ENCODE assay signal across 33 mouse cellular contexts in genomic region chrX:100624242-100624641, GRCm38 (mm10). TPM values are rescaled to one million over a fixed set of nuclear protein-coding genes. Genes with fewer than 3 reads are reported as not detected.
A peak's percentile ranks its signal among the peaks of the same experiment; 100 is the strongest.
DNase-seq lines count a peak whose midpoint lies in the region; ATAC-seq lines count a peak whose summit lies in the region.
"Had no signal": no experiment of that assay in that cellular context is flagged by ENCODE, and none has a peak within 500 bp of the region (broad histone marks: within the 10 kb centered on the region; RNA-seq: fewer than 3 reads in every experiment).

No protein-coding gene starts in this region.

- peak; percentile 33 for DNase-seq in c-Kit-positive CD71-positive TER-119-positive erythroid progenitor cells, embryonic 14.5 days (ENCODE audit: low spot score)
- DNase-seq in embryonic facial prominence, embryonic 14.5 days (ENCODE audit: low spot score): no peak
- no peak for DNase-seq in hindbrain, embryonic 14.5 days (ENCODE audit: low spot score)
- DNase-seq in adrenal gland, postnatal 25 days: no peak
- no peak for DNase-seq in frontal cortex, postnatal 36 days (ENCODE audit: low spot score in 2 of 2)
- DNase-seq: adrenal gland, adult 2 months; cerebellum, adult 18-20 months; cerebellum, postnatal 14 days; embryo, embryonic 11 days; gastrocnemius, adult 2 months; kidney, adult 8-10 months; kidney, postnatal 14 days; layer of hippocampus, postnatal 36 days; lung, postnatal 36 days; right cerebral cortex, postnatal 14 days had no signal

- ATAC-seq in embryonic facial prominence, embryonic 14.5 days (ENCODE audit: low read depth): no peak
- peak; percentile 46 for ATAC-seq in liver, embryonic 12.5 days
- peak; percentile 5; the same call in 1 of the 2 replicates for ATAC-seq in megakaryocyte progenitor cell, adult 5-6 weeks (replicated peaks; ENCODE audit: poor library complexity)
- ATAC-seq in hindbrain, embryonic 14.5 days (ENCODE audit: low FRiP score): no peak
- ATAC-seq: forebrain, embryonic 13.5 days; inflammation-experienced regulatory T-cells, adult 6 months had no signal

- H3K27ac ChIP-seq in embryonic facial prominence, embryonic 14.5 days (replicated peaks; ENCODE audit: low read depth, low read length): no peak overlapping the region
- peak overlapping the region; percentile 67 for H3K27ac ChIP-seq in liver, embryonic 12.5 days
- no peak overlapping the region for H3K27ac ChIP-seq in hindbrain, embryonic 14.5 days
- H3K27ac ChIP-seq: forebrain, embryonic 13.5 days; hindbrain, embryonic 12.5 days; limb, embryonic 12.5 days; lung, embryonic 15.5 days; stomach, postnatal 0 days had no signal

- WGBS in embryonic facial prominence, embryonic 14.5 days: 86% methylated on average over 4 of the region's 4 CpGs
- 46% methylated on average over 4 of the region's 4 CpGs for WGBS in liver, embryonic 12.5 days (ENCODE audit: insufficient replicate concordance)
- 94% methylated on average over 4 of the region's 4 CpGs for WGBS in hindbrain, embryonic 14.5 days

- no peaks in the 10 kb centered on the region for H3K9me3 ChIP-seq in embryonic facial prominence, embryonic 14.5 days (ENCODE audit: control insufficient read depth, low read length)
- H3K9me3 ChIP-seq in liver, embryonic 12.5 days (replicated peaks): no peaks in the 10 kb centered on the region
- no peaks in the 10 kb centered on the region for H3K9me3 ChIP-seq in hindbrain, embryonic 14.5 days (ENCODE audit: control insufficient read depth, low read length)
- H3K9me3 ChIP-seq: forebrain, embryonic 13.5 days; hindbrain, embryonic 12.5 days; limb, embryonic 12.5 days; lung, embryonic 15.5 days had no signal

- H3K9ac ChIP-seq in embryonic facial prominence, embryonic 14.5 days (ENCODE audit: low read depth, low read length): no peak overlapping the region
- peak overlapping the region; percentile 68; the same call in 1 of the 2 replicates for H3K9ac ChIP-seq in liver, embryonic 12.5 days
- no peak overlapping the region for H3K9ac ChIP-seq in hindbrain, embryonic 14.5 days
- H3K9ac ChIP-seq: hindbrain, embryonic 12.5 days; lung, embryonic 15.5 days had no signal

- 0 out of 2 replicates have a peak, but pooled peaks cover 9% of the 10 kb centered on the region for H3K36me3 ChIP-seq in embryonic facial prominence, embryonic 14.5 days (ENCODE audit: control insufficient read depth, insufficient read depth, low read length)
- peaks cover 32% of the 10 kb centered on the region for H3K36me3 ChIP-seq in liver, embryonic 12.5 days
- peaks cover 10% of the 10 kb centered on the region for H3K36me3 ChIP-seq in hindbrain, embryonic 14.5 days (replicated peaks; ENCODE audit: control insufficient read depth, insufficient read depth)
- H3K36me3 ChIP-seq: lung, embryonic 15.5 days had no signal

- H3K27me3 ChIP-seq in embryonic facial prominence, embryonic 14.5 days (replicated peaks; ENCODE audit: control insufficient read depth, insufficient read depth, low read length): no peaks in the 10 kb centered on the region
- peaks cover 6% of the 10 kb centered on the region; the same call in 1 of the 2 replicates for H3K27me3 ChIP-seq in liver, embryonic 12.5 days (replicated peaks)
- H3K27me3 ChIP-seq in hindbrain, embryonic 14.5 days (ENCODE audit: control insufficient read depth, insufficient read depth, low read length): 0 out of 2 replicates have a peak, but pooled peaks cover 3% of the 10 kb centered on the region
- H3K27me3 ChIP-seq: forebrain, embryonic 13.5 days; hindbrain, embryonic 12.5 days; lung, embryonic 15.5 days had no signal

- 0 out of 2 replicates have a peak, but pooled peaks cover 5% of the 10 kb centered on the region for H3K4me1 ChIP-seq in embryonic facial prominence, embryonic 14.5 days (ENCODE audit: control insufficient read depth, insufficient read depth, low read length)
- peaks cover 34% of the 10 kb centered on the region for H3K4me1 ChIP-seq in liver, embryonic 12.5 days
- H3K4me1 ChIP-seq in hindbrain, embryonic 14.5 days (replicated peaks; ENCODE audit: control insufficient read depth, insufficient read depth, low read length): no peaks in the 10 kb centered on the region
- H3K4me1 ChIP-seq: hindbrain, embryonic 12.5 days; limb, embryonic 12.5 days; lung, embryonic 15.5 days had no signal

- no peak overlapping the region for H3K4me3 ChIP-seq in embryonic facial prominence, embryonic 14.5 days (ENCODE audit: low read depth, low read length)
- H3K4me3 ChIP-seq in liver, embryonic 12.5 days: peak overlapping the region; percentile 78
- no peak overlapping the region for H3K4me3 ChIP-seq in hindbrain, embryonic 14.5 days (replicated peaks; ENCODE audit: low read length)

- H3K4me2 ChIP-seq in embryonic facial prominence, embryonic 14.5 days (ENCODE audit: low read depth, low read length): peak overlapping the region; percentile 44; the same call in 1 of the 2 replicates
- peak overlapping the region; percentile 71 for H3K4me2 ChIP-seq in liver, embryonic 12.5 days
- no peak overlapping the region for H3K4me2 ChIP-seq in hindbrain, embryonic 14.5 days (replicated peaks)

RNA-seq across cellular contexts. Expression of gene Kif4, which starts 1.3 kb away (rescaled TPM):
- 21.3 and 28.9 TPM in 2 replicates for polyA plus RNA-seq in embryonic facial prominence, embryonic 14.5 days (2014; fragmentation: Nextera tagmentation; extraction: Ambion mirVana)
- polyA plus RNA-seq in liver, embryonic 12.5 days (2016; fragmentation: Nextera tagmentation; extraction: Ambion mirVana): 29.2 and 31.8 TPM in 2 replicates
- 29.9 and 34.5 TPM in 2 replicates for total RNA-seq in megakaryocyte progenitor cell, adult 5-6 weeks (2015)
- 39.4 and 39.9 TPM in 2 replicates for total RNA-seq in megakaryocyte progenitor cell, adult 5-6 weeks (2017)
- 4.8 and 6.0 TPM in 2 replicates for polyA plus RNA-seq in hindbrain, embryonic 14.5 days (2014; fragmentation: Nextera tagmentation; extraction: Ambion mirVana)
- total RNA-seq in adrenal gland, postnatal 25 days (2021): 3.1 and 3.3 TPM in 2 replicates

RNA-seq across cellular contexts. Expression of gene Pdzd11, which starts 2.1 kb away (rescaled TPM):
- 105 and 113 TPM in 2 replicates for polyA plus RNA-seq in embryonic facial prominence, embryonic 14.5 days (2014; fragmentation: Nextera tagmentation; extraction: Ambion mirVana)
- polyA plus RNA-seq in liver, embryonic 12.5 days (2016; fragmentation: Nextera tagmentation; extraction: Ambion mirVana): 67.4 and 70.5 TPM in 2 replicates
- total RNA-seq in megakaryocyte progenitor cell, adult 5-6 weeks (2015): 59.2 and 69.1 TPM in 2 replicates
- 27.6 and 34.6 TPM in 2 replicates for total RNA-seq in megakaryocyte progenitor cell, adult 5-6 weeks (2017)
- 90.9 and 102 TPM in 2 replicates for polyA plus RNA-seq in hindbrain, embryonic 14.5 days (2014; fragmentation: Nextera tagmentation; extraction: Ambion mirVana)
- 46.5 and 47.7 TPM in 2 replicates for total RNA-seq in adrenal gland, postnatal 25 days (2021)

RNA-seq across cellular contexts. Expression of gene Arr3, which starts 18.9 kb away (rescaled TPM):
- not detected in 2 replicates for polyA plus RNA-seq in embryonic facial prominence, embryonic 14.5 days (2014; fragmentation: Nextera tagmentation; extraction: Ambion mirVana)
- not detected in 2 replicates for polyA plus RNA-seq in liver, embryonic 12.5 days (2016; fragmentation: Nextera tagmentation; extraction: Ambion mirVana)
- total RNA-seq in megakaryocyte progenitor cell, adult 5-6 weeks (2015): not detected in 2 replicates
- total RNA-seq in megakaryocyte progenitor cell, adult 5-6 weeks (2017): not detected in 2 replicates
- polyA plus RNA-seq in hindbrain, embryonic 14.5 days (2014; fragmentation: Nextera tagmentation; extraction: Ambion mirVana): not detected in 2 replicates
- not detected in 2 replicates for total RNA-seq in adrenal gland, postnatal 25 days (2021)
- total RNA-seq: adrenal gland, adult 2 months; gastrocnemius, adult 2 months; gastrocnemius, postnatal 4 days; heart, adult 8-10 months; heart, postnatal 25 days; MEL; monocyte, adult 5-6 weeks had no signal
- polyA plus RNA-seq: adrenal gland, adult 2 months; C2C12; forebrain, embryonic 13.5 days; inflammation-experienced regulatory T-cells, adult 6 months; limb, embryonic 12.5 days; lung, embryonic 15.5 days; neural tube, embryonic 11.5 days; stomach, postnatal 0 days had no signal

RNA-seq across cellular contexts. Expression of gene P2ry4, which starts 29.6 kb away (rescaled TPM):
- 0.13 and 0.25 TPM in 2 replicates for polyA plus RNA-seq in embryonic facial prominence, embryonic 14.5 days (2014; fragmentation: Nextera tagmentation; extraction: Ambion mirVana)
- polyA plus RNA-seq in liver, embryonic 12.5 days (2016; fragmentation: Nextera tagmentation; extraction: Ambion mirVana): 0.07 and 0.10 TPM in 2 replicates
- total RNA-seq in megakaryocyte progenitor cell, adult 5-6 weeks (2015): not detected in 2 replicates
- total RNA-seq in megakaryocyte progenitor cell, adult 5-6 weeks (2017): not detected in 2 replicates
- polyA plus RNA-seq in hindbrain, embryonic 14.5 days (2014; fragmentation: Nextera tagmentation; extraction: Ambion mirVana): not detected in 2 replicates
- 0.19 TPM in 1 of 2 replicates, not detected in the other for total RNA-seq in adrenal gland, postnatal 25 days (2021)
- total RNA-seq: gastrocnemius, postnatal 4 days; heart, adult 8-10 months; heart, postnatal 25 days; MEL; monocyte, adult 5-6 weeks had no signal
- polyA plus RNA-seq: adrenal gland, adult 2 months; C2C12; forebrain, embryonic 13.5 days; heart, embryonic 14.5 days; hindbrain, embryonic 12.5 days; limb, embryonic 12.5 days; lung, embryonic 15.5 days; neural tube, embryonic 11.5 days had no signal

RNA-seq across cellular contexts. Expression of gene Awat1, which starts 52.2 kb away (rescaled TPM):
- not detected in 2 replicates for polyA plus RNA-seq in embryonic facial prominence, embryonic 14.5 days (2014; fragmentation: Nextera tagmentation; extraction: Ambion mirVana)
- polyA plus RNA-seq in liver, embryonic 12.5 days (2016; fragmentation: Nextera tagmentation; extraction: Ambion mirVana): not detected in 2 replicates
- not detected in 2 replicates for total RNA-seq in megakaryocyte progenitor cell, adult 5-6 weeks (2015)
- total RNA-seq in megakaryocyte progenitor cell, adult 5-6 weeks (2017): not detected in 2 replicates
- polyA plus RNA-seq in hindbrain, embryonic 14.5 days (2014; fragmentation: Nextera tagmentation; extraction: Ambion mirVana): not detected in 2 replicates
- not detected in 2 replicates for total RNA-seq in adrenal gland, postnatal 25 days (2021)
- total RNA-seq: adrenal gland, adult 2 months; gastrocnemius, adult 2 months; gastrocnemius, postnatal 4 days; heart, adult 8-10 months; heart, postnatal 25 days; layer of hippocampus, adult 8-10 months; layer of hippocampus, postnatal 36 days; left cerebral cortex, postnatal 10 days; MEL; monocyte, adult 5-6 weeks had no signal
- polyA plus RNA-seq: adrenal gland, adult 2 months; C2C12; forebrain, embryonic 13.5 days; heart, embryonic 14.5 days; hindbrain, embryonic 12.5 days; inflammation-experienced regulatory T-cells, adult 6 months; limb, embryonic 12.5 days; lung, embryonic 15.5 days; neural tube, embryonic 11.5 days; stomach, postnatal 0 days had no signal

Comparison
In these comparisons a context has a peak if more than half of its experiments do, and no peak if none do; other contexts are left out.
1. ATAC-seq: peak in liver, embryonic 12.5 days (single experiment) and megakaryocyte progenitor cell, adult 5-6 weeks (single experiment); none in embryonic facial prominence, embryonic 14.5 days (single experiment) and hindbrain, embryonic 14.5 days (single experiment).